Mouse (Mus musculus) limb, embryonic 13.5 days (tissue): ENCODE measurements around the gene Gm8879. TPM values are rescaled to one million over a fixed set of nuclear protein-coding genes. Genes with fewer than 3 reads are reported as not detected.
"Not testable (repeated sequence)": the region's sequence is repeated elsewhere in the genome, so short reads cannot be mapped to it uniquely, and the experiment has no call there.

ENCODE experiments used
- ATAC-seq: fragments of 200-750 bp; cut with Nextera tagmentation; 2 replicates; pipeline ENCODE4 v1.8.0; 2017; ENCODE audit warnings: low read depth, moderate number of reproducible peaks, moderate TSS enrichment; ENCODE audit not compliant: low FRiP score
- H3K27ac ChIP-seq: fragments of 300-500 bp; sonication (generic); 2 replicates; pipeline ENCODE4 v1.5.1; 2015; ENCODE audit warnings: inconsistent platforms, mild to moderate bottlenecking, moderate library complexity
- H3K27me3 ChIP-seq: fragments of 300-500 bp; sonication (generic); 2 replicates; pipeline ENCODE4 v1.6.1; 2015; ENCODE audit warnings: mild to moderate bottlenecking, inconsistent platforms
- H3K36me3 ChIP-seq: fragments of 300-500 bp; sonication (generic); 2 replicates; pipeline ENCODE4 v1.6.1; 2015; ENCODE audit warnings: inconsistent platforms, mild to moderate bottlenecking, moderate library complexity
- H3K4me1 ChIP-seq: fragments of 300-500 bp; sonication (generic); 2 replicates; pipeline ENCODE4 v1.6.1; 2015; ENCODE audit warnings: inconsistent platforms
- H3K4me2 ChIP-seq: fragments of 300-500 bp; sonication (generic); replicated peaks from 2 replicates; pipeline ENCODE4 v1.6.1; 2015; ENCODE audit warnings: inconsistent platforms, mild to moderate bottlenecking, moderate library complexity
- H3K4me3 ChIP-seq: fragments of 300-500 bp; sonication (generic); 2 replicates; pipeline ENCODE4 v1.5.1; 2015; ENCODE audit warnings: moderate library complexity, mild to moderate bottlenecking, inconsistent platforms
- H3K9ac ChIP-seq: fragments of 300-500 bp; sonication (generic); 2 replicates; pipeline ENCODE4 v1.6.1; 2015; ENCODE audit warnings: mild to moderate bottlenecking, inconsistent platforms
- H3K9me3 ChIP-seq: fragments of 300-500 bp; sonication (generic); 2 replicates; pipeline ENCODE4 v1.6.1; 2016; ENCODE audit warnings: inconsistent platforms
- WGBS: fragments of 180-500 bp; shearing (Covaris S2); methylation state at CpG from one replicate; pipeline ENCODE4 v1.1.7; 2015; 5-methylcytosine and 5-hydroxymethylcytosine counted together
- polyA plus RNA-seq: library from polyadenylated mRNA; unstranded; fragments of >200 nt; fragmentation: Nextera tagmentation; extraction: Ambion mirVana; gene quantifications from 2 replicates; pipeline ENCODE4 v1.2.1, GENCODE M21; 2015

Gm8879 gene
- not detected in 2 replicates for polyA plus RNA-seq

DNA sequence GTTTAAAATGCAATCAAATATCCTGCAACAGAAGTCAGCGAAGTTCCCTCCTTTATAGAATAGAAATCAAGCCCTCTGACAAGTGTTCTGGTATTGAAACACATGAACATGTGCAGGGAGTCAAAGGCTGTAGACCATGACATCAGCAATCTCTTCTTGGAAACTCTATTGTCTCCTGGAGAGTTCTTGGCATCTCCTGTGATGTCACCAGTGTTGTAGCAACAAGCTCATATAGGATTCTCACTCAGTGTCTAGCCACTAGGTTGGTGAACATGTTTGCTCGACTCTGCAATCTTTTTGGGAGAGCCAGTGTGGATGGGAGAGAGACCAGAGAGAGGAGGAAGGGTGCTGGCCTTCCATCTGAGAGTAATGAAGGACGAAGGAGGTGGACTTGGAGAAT, at the start of gene Gm8879:
Gm8879 (plus strand) TSS at position 301 of the 400 bp plus-strand sequence.
- H3K36me3 ChIP-seq, H3K4me1 ChIP-seq, H3K27ac ChIP-seq, ATAC-seq, H3K9ac ChIP-seq, H3K27me3 ChIP-seq, H3K9me3 ChIP-seq, H3K4me2 ChIP-seq, H3K4me3 ChIP-seq: not testable (repeated sequence)
- WGBS, result no CpG with 5 or more reads among the region's 3 CpGs

DNA sequence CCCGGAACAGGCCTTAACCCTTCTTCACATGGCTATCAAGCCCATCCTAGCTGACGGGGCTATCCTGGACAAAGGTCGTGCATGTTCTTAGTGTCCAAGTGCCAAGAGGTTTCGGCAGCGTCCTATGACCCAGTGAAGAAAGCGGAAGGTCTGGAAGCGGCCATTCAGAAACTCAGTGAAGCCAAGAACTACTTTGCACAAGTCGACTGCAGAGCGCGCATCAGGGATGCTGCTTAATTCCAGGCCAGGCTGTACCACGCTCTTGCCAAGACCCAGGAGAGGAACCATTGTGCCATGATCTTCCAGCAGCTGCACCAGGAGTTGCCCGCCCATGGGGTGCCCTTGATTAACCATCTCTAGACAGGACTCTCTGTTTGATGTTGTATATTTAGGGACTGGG, 10.6 kb downstream of the Gm8879 start:
- not testable (repeated sequence) for H3K27ac ChIP-seq, H3K4me3 ChIP-seq, H3K4me1 ChIP-seq, H3K36me3 ChIP-seq, ATAC-seq, H3K4me2 ChIP-seq, H3K9me3 ChIP-seq, H3K9ac ChIP-seq, H3K27me3 ChIP-seq
- 91% methylated on average over 12 of the region's 12 CpGs for WGBS

Other genes with a start within 250 kb of the Gm8879 start
- not detected in 2 replicates for gene Gm8871, start 179.8 kb upstream of the Gm8879 start, polyA plus RNA-seq
- not detected in 2 replicates for gene Gm8857, start 179.8 kb upstream of the Gm8879 start, polyA plus RNA-seq
- not detected in 2 replicates for gene Gm5861, start 55.4 kb downstream of the Gm8879 start, polyA plus RNA-seq
- not detected in 2 replicates for gene Gm8890, start 128.4 kb downstream of the Gm8879 start, polyA plus RNA-seq
- not detected in 2 replicates for gene Speer1, start 213.9 kb downstream of the Gm8879 start, polyA plus RNA-seq